Mouse (Mus musculus): ENCODE measurements around the gene Zbtb7a.
"Not testable (repeated sequence)": the region's sequence is repeated elsewhere in the genome, so short reads cannot be mapped to it uniquely, and the experiment has no call there.

Gene Zbtb7a

GRCm38 (mm10) chr10:81168087-81168431, 33.0 kb downstream of the Zbtb7a start:
- no peak for DNase-seq (ENCODE audit: inconsistent age in 2 of 2, low spot score in 1 of 2)

GRCm38 (mm10) chr10:81168521-81169244, 33.7 kb downstream of the Zbtb7a start:
- peak; percentile 88 to 95 for DNase-seq (ENCODE audit: inconsistent age in 2 of 2, low spot score in 1 of 2)

- peak in 1 of 2 experiments; percentile 60 for DNase-seq (ENCODE audit: inconsistent age in 2 of 2, low spot score in 1 of 2)
Observed at GRCm38 (mm10) chr10:81169411-81169900, 34.4 kb downstream of the Zbtb7a start.

- DNase-seq (ENCODE audit: inconsistent age in 2 of 2, low spot score in 1 of 2) = peak; percentile 88 to 95
Observed at GRCm38 (mm10) chr10:81173132-81173531, 38.1 kb downstream of the Zbtb7a start.

GRCm38 (mm10) chr10:81174617-81175344, 39.8 kb downstream of the Zbtb7a start:
- DNase-seq (ENCODE audit: inconsistent age in 2 of 2, low spot score in 1 of 2) = peak; percentile 89 to 96

DNA sequence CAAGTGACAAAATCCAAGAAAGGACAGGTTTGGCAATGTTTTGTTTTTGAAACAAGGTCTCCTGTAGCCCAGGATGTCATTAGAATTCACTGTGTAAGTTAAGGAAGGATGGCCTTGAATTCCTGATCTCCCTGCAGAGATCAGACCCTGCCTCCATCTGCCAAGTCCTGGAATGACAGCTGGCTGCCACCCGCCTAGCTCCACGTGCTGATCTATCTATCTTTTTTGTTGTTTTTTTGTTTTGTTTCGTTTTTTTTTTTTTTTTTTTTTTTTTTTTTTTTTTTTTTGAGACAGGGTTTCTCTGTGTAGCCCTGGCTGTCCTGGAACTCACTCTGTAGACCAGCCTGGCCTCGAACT, 40.3 kb downstream of the Zbtb7a start:
- not testable (repeated sequence) for DNase-seq (ENCODE audit: inconsistent age in 2 of 2, low spot score in 1 of 2)

DNA sequence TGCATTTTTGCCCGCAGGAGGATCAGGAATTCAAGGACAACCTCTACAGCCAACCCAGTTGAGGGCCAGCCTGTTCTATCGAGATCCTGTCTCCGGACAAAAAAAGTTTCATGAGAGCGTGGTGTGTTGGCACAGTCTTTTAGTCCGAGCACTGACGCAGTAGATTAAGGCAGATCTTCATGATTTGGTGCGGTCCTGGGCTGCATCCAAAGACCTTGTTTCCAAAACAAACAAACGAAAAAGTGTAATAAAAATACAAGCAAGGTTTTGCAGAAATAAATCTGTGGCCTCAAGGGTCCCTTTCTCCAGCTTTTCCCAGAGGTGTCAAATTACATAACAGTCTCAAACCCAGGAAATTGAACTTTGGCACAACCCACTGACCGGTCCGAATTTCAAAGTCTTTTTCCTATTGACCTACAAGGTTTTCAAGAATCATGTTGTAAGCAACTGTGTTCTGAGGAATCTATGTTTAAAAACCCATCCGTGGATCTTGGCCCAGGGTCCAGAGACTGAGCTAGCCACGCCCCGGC, 41.0 kb downstream of the Zbtb7a start:
- DNase-seq (ENCODE audit: inconsistent age in 2 of 2, low spot score in 1 of 2) = peak in 1 of 2 experiments; percentile 69

DNA sequence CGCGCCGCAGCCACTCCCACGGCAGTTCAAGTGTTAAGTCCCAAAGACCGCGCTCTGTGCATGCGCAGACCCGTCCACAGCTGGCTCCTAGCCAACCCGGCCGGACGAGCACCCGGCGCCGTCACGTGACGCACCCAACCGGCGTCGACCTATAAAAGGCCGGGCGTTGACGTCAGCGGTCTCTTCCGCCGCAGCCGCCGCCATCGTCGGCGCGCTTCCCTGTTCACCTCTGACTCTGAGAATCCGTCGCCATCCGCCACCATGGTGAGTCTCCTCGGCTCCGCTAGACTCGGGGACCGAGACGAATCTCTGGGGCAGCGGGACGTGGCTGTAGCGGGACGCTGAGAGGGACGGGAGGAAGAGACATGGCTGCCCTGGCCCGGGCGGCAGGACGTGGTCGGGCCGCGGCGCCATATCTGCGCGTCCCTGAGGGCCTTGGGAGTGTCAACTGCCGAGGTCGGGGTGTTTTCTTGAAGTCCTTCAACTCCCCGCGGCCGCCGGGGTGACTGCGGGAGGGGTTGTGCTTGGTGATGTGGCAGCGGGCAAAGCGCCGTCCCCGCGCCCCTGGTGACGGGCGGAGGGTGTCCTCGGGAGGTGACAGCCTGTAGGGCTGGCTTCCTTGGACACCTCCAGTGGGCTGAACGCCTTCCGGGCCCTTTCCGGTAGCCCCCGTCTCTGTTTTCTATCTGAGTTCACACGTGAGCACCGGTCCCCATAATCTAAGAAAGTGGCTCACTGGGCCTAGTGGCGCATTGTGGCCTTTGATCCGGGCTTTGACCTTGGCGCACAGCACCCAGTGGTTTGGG, 41.6 kb downstream of the Zbtb7a start, which contains the start of gene Eef2:
Gene Eef2 (plus strand): TSS at position 166 of the 806 bp plus-strand sequence.
- DNase-seq (ENCODE audit: inconsistent age in 2 of 2, low spot score in 1 of 2) = peak; percentile 99 to 100

GRCm38 (mm10) chr10:81177491-81177925, 42.5 kb downstream of the Zbtb7a start:
- peak in 1 of 2 experiments; percentile 83 for DNase-seq (ENCODE audit: inconsistent age in 2 of 2, low spot score in 1 of 2)

DNA sequence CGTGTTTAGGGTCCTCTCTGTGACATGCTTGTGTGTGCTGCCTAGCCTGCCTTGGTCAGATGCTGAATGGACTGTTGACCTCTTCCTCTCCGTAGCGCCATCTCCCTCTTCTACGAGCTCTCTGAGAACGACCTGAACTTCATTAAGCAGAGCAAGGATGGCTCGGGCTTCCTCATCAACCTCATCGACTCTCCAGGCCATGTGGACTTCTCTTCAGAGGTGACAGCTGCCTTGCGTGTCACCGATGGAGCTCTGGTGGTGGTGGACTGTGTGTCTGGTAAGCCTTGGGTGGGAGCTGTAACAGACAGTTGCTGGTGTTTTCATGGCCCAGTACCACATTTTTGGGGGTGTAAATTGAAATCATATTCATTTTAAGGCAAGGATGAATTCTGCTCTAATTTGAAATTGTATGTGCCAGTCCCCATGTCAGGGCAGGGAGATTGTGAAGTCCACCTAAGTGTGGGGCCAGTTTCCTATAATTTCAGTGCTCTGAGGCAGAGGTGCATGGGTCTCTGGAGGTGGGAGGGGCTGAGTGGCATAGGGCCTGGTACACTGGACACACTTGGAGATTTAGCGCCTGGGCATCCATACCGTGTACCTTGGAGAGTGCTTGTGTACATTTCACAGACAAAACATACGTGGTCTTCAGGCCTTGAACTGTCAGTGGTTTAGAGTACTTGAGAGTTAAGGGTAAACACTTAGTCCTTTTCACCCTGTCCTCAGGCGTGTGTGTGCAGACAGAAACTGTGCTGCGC, 43.1 kb downstream of the Zbtb7a start:
- peak in 1 of 2 experiments; percentile 70 for DNase-seq (ENCODE audit: inconsistent age in 2 of 2, low spot score in 1 of 2)

- no peak for DNase-seq (ENCODE audit: inconsistent age in 2 of 2, low spot score in 1 of 2)
Observed at GRCm38 (mm10) chr10:81178927-81179326, 43.9 kb downstream of the Zbtb7a start.

DNA sequence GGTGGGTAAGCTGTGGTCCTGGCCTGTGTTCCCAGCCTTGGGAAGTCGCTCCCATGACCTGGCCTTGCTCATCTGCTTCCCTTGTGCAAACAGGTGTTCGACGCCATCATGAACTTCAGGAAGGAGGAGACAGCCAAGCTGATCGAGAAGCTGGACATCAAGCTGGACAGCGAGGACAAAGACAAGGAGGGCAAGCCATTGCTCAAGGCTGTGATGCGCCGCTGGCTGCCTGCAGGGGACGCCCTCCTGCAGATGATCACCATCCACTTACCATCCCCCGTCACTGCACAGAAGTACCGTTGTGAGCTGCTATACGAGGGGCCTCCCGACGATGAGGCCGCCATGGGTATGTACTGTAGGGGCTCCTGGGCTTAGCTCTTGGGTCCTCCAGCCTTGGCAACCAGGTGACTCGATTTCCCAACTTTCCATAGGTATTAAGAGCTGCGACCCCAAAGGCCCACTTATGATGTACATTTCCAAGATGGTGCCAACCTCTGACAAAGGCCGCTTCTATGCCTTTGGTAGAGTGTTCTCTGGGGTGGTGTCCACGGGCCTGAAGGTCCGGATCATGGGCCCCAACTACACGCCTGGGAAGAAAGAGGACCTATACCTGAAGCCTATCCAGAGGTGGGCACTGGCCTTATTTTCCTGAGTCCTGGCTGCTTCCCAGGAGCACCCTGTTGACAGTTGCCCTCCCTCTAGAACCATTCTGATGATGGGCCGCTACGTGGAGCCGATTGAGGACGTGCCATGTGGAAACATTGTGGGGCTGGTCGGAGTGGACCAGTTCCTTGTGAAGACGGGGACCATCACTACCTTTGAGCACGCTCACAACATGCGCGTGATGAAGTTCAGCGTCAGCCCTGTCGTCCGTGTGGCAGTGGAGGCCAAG, 44.7 kb downstream of the Zbtb7a start:
- peak in 1 of 2 experiments; percentile 57 for DNase-seq (ENCODE audit: inconsistent age in 2 of 2, low spot score in 1 of 2)

- DNase-seq (ENCODE audit: inconsistent age in 2 of 2, low spot score in 1 of 2) = peak in 1 of 2 experiments; percentile 66
Observed at GRCm38 (mm10) chr10:81180946-81181345, 45.9 kb downstream of the Zbtb7a start.

- DNase-seq (ENCODE audit: inconsistent age in 2 of 2, low spot score in 1 of 2) = peak; percentile 45 to 65
Observed at GRCm38 (mm10) chr10:81181860-81182259, 46.8 kb downstream of the Zbtb7a start.

DNA sequence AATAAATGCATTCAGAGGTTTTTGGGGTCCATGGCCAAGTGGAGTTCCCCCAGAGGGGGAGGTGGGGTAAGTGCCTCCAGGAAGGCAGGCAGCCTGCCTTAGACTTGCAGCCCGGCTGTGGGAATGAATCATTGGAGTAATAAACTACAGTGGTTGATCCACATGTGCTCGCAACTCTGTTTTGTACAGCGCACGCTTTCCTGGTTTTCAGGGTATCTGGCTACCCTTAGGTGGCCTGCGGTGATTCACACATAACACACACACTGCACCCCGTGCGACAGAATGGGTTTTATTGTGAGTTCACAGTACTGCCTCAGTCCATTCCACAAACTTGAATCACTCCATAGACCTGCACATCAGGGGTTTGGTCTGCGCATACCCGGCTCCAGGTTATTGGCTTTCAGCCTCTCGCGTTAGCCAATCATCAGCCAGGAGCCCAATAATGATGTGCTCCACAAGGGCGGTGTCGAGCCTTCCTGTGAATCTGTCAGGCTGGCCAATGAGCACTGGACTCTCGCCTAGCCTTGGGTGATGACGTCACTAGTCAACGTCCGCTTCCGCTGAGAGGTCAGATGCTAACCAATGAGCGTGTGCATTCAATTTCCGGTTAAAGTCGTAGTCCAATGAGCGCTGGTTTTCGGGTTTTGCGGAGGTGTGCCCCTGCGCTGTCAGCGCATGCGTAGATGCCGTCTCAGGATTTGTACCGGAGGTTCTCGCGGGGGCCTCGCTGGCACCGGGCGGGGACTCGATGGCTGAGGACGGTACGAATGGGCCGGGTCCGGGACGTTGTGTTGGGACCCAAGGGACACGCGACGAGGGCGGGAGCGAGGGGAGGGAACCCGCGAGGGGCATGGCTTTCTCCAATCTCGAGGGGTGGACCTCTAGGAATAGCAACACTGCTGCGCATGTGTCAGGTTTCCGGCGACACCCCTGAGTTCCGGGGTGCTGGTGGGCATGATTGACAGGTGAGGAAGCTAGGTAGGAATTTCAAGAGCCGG, 47.6 kb downstream of the Zbtb7a start, which contains the start of gene Dapk3:
Gene Dapk3 (plus strand): TSS at position 670 of the 998 bp plus-strand sequence.
- peak; percentile 98 to 99 for DNase-seq (ENCODE audit: inconsistent age in 2 of 2, low spot score in 1 of 2)

- DNase-seq (ENCODE audit: inconsistent age in 2 of 2, low spot score in 1 of 2) = peak in 1 of 2 experiments; percentile 53
Observed at GRCm38 (mm10) chr10:81183805-81184204, 48.8 kb downstream of the Zbtb7a start, which contains the start of gene 4930442H23Rik. Gene 4930442H23Rik, minus strand, starts transcription at chr10:81183849.

GRCm38 (mm10) chr10:81184765-81185164, 49.7 kb downstream of the Zbtb7a start:
- DNase-seq (ENCODE audit: inconsistent age in 2 of 2, low spot score in 1 of 2) = peak in 1 of 2 experiments; percentile 43

- DNase-seq (ENCODE audit: inconsistent age in 2 of 2, low spot score in 1 of 2) = no peak
Observed at GRCm38 (mm10) chr10:81187161-81187560, 52.1 kb downstream of the Zbtb7a start.
